Mouse (Mus musculus): ENCODE results near the gene Clip1. TPM values are rescaled to one million over a fixed set of nuclear protein-coding genes. Genes with fewer than 3 reads are reported as not detected.

The Clip1 gene
- polyA plus RNA-seq, 1 experiment from 2014 or later, result 33.9 TPM

- WGBS, result 19% methylated on average over 9 of the region's 9 CpGs
- Histone ChIP-seq H3K9ac (no peak overlapping the region), H3K4me2 (no peak overlapping the region), H3K27ac (ENCODE audit: low read depth) (peak overlapping the region; percentile 83; the same call in 1 of the 2 replicates), H3K27me3 (ENCODE audit: insufficient read depth, low read length) (no peaks in the 10 kb centered on the region), H3K4me1 (ENCODE audit: insufficient read depth) (peaks cover 20% of the 10 kb centered on the region), H3K36me3 (ENCODE audit: insufficient read depth) (no peaks in the 10 kb centered on the region), H3K9me3 (ENCODE audit: low read depth, low read length) (no peaks in the 10 kb centered on the region), H3K4me3 (ENCODE audit: low read depth, low read length) (no peak overlapping the region)
- ATAC-seq (ENCODE audit: insufficient read depth) (peak; percentile 59; the same call in 1 of the 2 replicates), DNase-seq (peak; percentile 65)
- TF ChIP-seq CTCF (IDR thresholded peaks at IDR 0.05; ENCODE audit: low read depth), result no peak
These were observed 22.4 kb downstream of the Clip1 start for GRCm38 (mm10) chr5:123662059-123662458.

DNA sequence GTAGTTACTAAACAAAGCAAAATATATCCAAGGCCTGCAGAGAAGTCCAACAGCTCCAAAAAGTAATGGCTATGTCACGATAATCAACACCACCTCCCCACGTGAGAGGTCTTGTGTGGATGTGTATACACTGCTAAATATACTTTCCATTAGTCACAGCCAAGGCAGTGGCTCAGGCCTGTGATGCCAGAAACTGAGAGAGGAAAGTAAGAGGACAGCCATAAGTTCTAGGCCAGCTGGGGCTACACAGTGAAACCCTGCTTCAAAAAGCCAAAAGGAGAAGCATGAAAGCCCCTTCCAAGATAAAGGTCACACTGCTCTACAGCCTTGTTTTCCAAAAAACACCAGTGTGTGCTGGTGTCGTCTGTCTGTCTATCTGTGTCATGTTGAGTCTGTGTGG, 22.8 kb downstream of the Clip1 start:
- WGBS, result 42% methylated on average over 3 of the region's 3 CpGs
- H3K9ac ChIP-seq, result no peak overlapping the region

GRCm38 (mm10) chr5:123657651-123658050, 26.8 kb downstream of the Clip1 start:
- no peak for TF ChIP-seq CTCF (IDR thresholded peaks at IDR 0.05; ENCODE audit: low read depth)
- Histone ChIP-seq H3K4me1 (ENCODE audit: insufficient read depth) (peaks cover 12% of the 10 kb centered on the region), H3K36me3 (ENCODE audit: insufficient read depth) (peaks cover 13% of the 10 kb centered on the region; the same call in 1 of the 2 replicates), H3K4me2 (no peak overlapping the region), H3K4me3 (ENCODE audit: low read depth, low read length) (no peak overlapping the region), H3K27ac (ENCODE audit: low read depth) (no peak overlapping the region), H3K27me3 (ENCODE audit: insufficient read depth, low read length) (no peaks in the 10 kb centered on the region), H3K9me3 (ENCODE audit: low read depth, low read length) (no peaks in the 10 kb centered on the region), H3K9ac (no peak overlapping the region)
- ATAC-seq (ENCODE audit: insufficient read depth) (no peak), DNase-seq (no peak)
- 45% methylated on average over 7 of the region's 7 CpGs for WGBS

More for the DNA sequence above, 22.8 kb downstream of the Clip1 start:
- H3K27me3 ChIP-seq (ENCODE audit: insufficient read depth, low read length), result no peaks in the 10 kb centered on the region
- DNase-seq (no peak), ATAC-seq (ENCODE audit: insufficient read depth) (no peak)
- H3K27ac ChIP-seq (ENCODE audit: low read depth), result peak overlapping the region; percentile 83
- no peak for TF ChIP-seq CTCF (IDR thresholded peaks at IDR 0.05; ENCODE audit: low read depth)
- H3K4me1 ChIP-seq (ENCODE audit: insufficient read depth), result peaks cover 20% of the 10 kb centered on the region
- H3K36me3 ChIP-seq (ENCODE audit: insufficient read depth), result no peaks in the 10 kb centered on the region
- no peak overlapping the region for H3K4me3 ChIP-seq (ENCODE audit: low read depth, low read length)
- H3K9me3 ChIP-seq (ENCODE audit: low read depth, low read length), result no peaks in the 10 kb centered on the region
- H3K4me2 ChIP-seq, result no peak overlapping the region

DNA sequence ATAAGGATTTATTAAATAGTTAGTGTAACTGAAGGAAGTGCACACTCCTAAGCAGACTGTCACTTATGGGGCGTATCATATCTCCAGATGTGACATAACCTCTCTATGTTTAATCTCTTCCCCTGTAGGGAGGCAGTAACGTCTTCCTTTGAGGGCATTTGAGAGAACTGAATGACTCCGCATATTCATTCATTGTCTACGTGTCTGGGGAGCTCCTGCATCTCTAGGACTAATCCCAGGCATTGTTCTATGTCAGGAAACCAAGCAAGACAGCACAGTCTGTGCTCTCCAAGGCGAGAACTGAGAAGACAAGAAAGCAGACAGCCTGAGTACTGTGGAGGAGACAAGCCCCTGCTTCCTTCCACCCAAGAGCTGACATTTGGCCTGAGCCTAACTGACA, 29.5 kb downstream of the Clip1 start:
- Histone ChIP-seq H3K27ac (ENCODE audit: low read depth) (no peak overlapping the region), H3K4me2 (no peak overlapping the region), H3K9ac (no peak overlapping the region), H3K27me3 (ENCODE audit: insufficient read depth, low read length) (no peaks in the 10 kb centered on the region), H3K4me3 (ENCODE audit: low read depth, low read length) (no peak overlapping the region), H3K36me3 (ENCODE audit: insufficient read depth) (peaks cover 16% of the 10 kb centered on the region), H3K4me1 (ENCODE audit: insufficient read depth) (no peaks in the 10 kb centered on the region), H3K9me3 (ENCODE audit: low read depth, low read length) (no peaks in the 10 kb centered on the region)
- ATAC-seq (ENCODE audit: insufficient read depth) (no peak), DNase-seq (no peak)
- 67% methylated on average over 5 of the region's 5 CpGs for WGBS
- no peak for TF ChIP-seq CTCF (IDR thresholded peaks at IDR 0.05; ENCODE audit: low read depth)

DNA sequence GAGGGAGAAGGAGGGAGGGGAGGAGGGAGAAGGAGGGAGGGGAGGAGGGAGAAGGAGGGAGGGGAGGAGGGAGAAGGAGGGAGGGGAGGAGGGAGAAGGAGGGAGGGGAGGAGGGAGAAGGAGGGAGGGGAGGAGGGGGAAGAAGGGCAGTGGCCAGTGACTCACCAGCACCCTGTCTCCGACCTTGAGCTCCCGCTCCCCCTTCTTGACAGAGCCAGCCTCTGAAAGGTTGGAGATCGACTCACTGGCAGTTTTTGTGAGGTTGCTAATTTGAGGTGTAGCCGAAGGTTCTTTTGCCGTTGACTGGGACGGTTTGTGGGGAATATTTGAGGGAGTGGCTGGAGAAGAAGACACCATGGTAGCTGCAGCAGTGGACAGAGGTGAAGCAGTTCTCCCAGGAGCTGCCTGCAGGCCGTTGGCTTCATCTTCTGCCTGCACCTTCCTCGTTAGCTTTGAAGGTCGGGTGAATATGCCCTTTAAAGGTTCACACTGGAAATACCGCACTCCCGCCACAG, 31.1 kb downstream of the Clip1 start:
- Histone ChIP-seq H3K9me3 (ENCODE audit: low read depth, low read length) (no peaks in the 10 kb centered on the region), H3K27ac (ENCODE audit: low read depth) (no peak overlapping the region), H3K36me3 (ENCODE audit: insufficient read depth) (peaks cover 19% of the 10 kb centered on the region), H3K4me1 (ENCODE audit: insufficient read depth) (no peaks in the 10 kb centered on the region), H3K27me3 (ENCODE audit: insufficient read depth, low read length) (no peaks in the 10 kb centered on the region), H3K4me2 (no peak overlapping the region), H3K9ac (no peak overlapping the region), H3K4me3 (ENCODE audit: low read depth, low read length) (no peak overlapping the region)
- ATAC-seq (ENCODE audit: insufficient read depth), result no peak
- no peak for DNase-seq
- 93% methylated on average over 11 of the region's 11 CpGs for WGBS
- TF ChIP-seq CTCF (IDR thresholded peaks at IDR 0.05; ENCODE audit: low read depth), result no peak

- no peak for DNase-seq
- Histone ChIP-seq H3K9me3 (ENCODE audit: low read depth, low read length) (no peaks in the 10 kb centered on the region), H3K4me1 (ENCODE audit: insufficient read depth) (no peaks in the 10 kb centered on the region), H3K36me3 (ENCODE audit: insufficient read depth) (peaks cover 39% of the 10 kb centered on the region), H3K9ac (no peak overlapping the region), H3K27me3 (ENCODE audit: insufficient read depth, low read length) (no peaks in the 10 kb centered on the region), H3K4me3 (ENCODE audit: low read depth, low read length) (no peak overlapping the region), H3K27ac (ENCODE audit: low read depth) (no peak overlapping the region), H3K4me2 (no peak overlapping the region)
- WGBS, result 62% methylated on average over 2 of the region's 2 CpGs
- TF ChIP-seq CTCF (IDR thresholded peaks at IDR 0.05; ENCODE audit: low read depth), result peak; percentile 9; the same call in 1 of the 2 replicates
- no peak for ATAC-seq (ENCODE audit: insufficient read depth)
These were observed 33.6 kb downstream of the Clip1 start for GRCm38 (mm10) chr5:123650825-123651224.

DNA sequence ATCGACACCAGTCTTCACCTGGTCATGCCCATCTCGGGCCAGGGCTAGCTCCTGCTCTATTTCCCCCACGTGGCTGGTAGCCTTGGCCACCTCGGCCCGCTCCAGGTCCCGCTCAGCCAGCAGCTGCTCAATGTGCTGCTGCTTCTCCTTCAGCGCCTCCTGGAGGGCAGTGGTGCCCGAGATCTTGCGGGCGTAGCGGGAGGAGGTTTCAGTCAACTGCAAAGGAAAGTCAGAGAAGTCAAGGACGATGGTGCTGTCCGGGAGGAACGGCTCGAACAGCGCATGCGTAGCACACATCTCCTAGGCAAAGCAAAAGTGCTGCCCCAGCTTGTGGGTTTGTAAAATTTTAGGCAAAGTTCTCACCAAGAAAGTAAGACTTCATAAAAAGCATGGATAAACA, 42.0 kb downstream of the Clip1 start:
- TF ChIP-seq CTCF (IDR thresholded peaks at IDR 0.05; ENCODE audit: low read depth), result peak; percentile 27
- no peak for ATAC-seq (ENCODE audit: insufficient read depth)
- no peak for DNase-seq
- Histone ChIP-seq H3K36me3 (ENCODE audit: insufficient read depth) (peaks cover 54% of the 10 kb centered on the region), H3K4me1 (ENCODE audit: insufficient read depth) (no peaks in the 10 kb centered on the region), H3K27me3 (ENCODE audit: insufficient read depth, low read length) (no peaks in the 10 kb centered on the region), H3K9me3 (ENCODE audit: low read depth, low read length) (no peaks in the 10 kb centered on the region), H3K27ac (ENCODE audit: low read depth) (no peak overlapping the region), H3K9ac (no peak overlapping the region), H3K4me3 (ENCODE audit: low read depth, low read length) (no peak overlapping the region), H3K4me2 (no peak overlapping the region)
- WGBS, result 92% methylated on average over 17 of the region's 17 CpGs

All from lung, embryonic 14.5 days (tissue).